ENCODE assay signal across 8 mouse cellular contexts in the genomic region with DNA sequence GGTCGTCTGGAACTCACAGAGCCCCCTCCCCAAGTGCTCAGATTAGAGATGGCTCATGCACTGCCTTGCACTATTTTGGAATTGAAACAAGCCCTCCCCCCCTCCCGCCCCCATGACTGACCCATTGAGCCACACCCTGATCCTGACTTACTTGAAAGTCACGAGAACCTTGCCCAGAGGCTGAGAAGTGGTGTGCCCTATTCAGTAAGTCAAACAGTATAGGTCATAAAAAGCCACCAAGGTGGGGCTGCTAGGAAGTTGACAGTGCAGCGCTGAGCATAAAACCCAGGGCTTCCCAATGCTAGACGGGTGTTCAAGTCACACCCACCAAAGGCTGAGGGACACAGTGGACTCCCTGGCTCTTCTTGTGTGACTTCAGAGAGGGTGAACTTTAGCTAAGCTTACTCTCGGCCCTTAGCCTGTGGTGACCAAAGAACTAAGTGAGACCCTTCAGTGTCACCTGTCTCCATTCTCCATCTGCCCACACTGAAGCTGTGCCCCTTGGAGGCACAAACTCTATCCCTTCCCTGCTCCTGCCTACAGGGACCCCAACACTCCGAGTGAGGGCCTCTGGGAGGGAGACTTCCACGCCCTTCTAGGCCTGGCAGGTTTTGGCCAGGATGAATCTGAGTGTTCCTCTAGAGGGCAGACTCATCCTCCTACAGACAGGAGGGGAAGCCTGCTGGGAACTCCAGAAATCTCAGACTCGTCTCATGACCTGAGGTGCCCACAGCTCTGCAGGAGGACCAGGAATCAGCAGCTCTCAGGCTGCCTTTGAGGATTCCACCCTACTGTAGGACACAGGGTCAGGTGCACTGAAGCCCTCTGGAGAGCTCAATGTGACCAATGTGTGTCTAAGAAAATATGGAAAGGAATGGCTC. TPM values are rescaled to one million over a fixed set of nuclear protein-coding genes. Genes with fewer than 3 reads are reported as not detected.
A peak's percentile ranks its signal among the peaks of the same experiment; 100 is the strongest.
DNase-seq lines count a peak whose midpoint lies in the region; ATAC-seq lines count a peak whose summit lies in the region.

No protein-coding gene starts in this region.

- WGBS in limb, embryonic 13.5 days, result 37% methylated on average over 9 of the region's 9 CpGs
- WGBS in midbrain, embryonic 14.5 days, result 47% methylated on average over 9 of the region's 9 CpGs

- 0 out of 2 replicates have a peak, but pooled peaks have one; percentile 20 for ATAC-seq in limb, embryonic 13.5 days (ENCODE audit: low FRiP score, low read depth)
- ATAC-seq in midbrain, embryonic 14.5 days (ENCODE audit: low FRiP score, low TSS enrichment), result no peak

- 0 out of 2 replicates have a peak overlapping the region, but pooled peaks have one; percentile 6 for H3K27ac ChIP-seq in limb, embryonic 13.5 days
- H3K27ac ChIP-seq in midbrain, embryonic 14.5 days (replicated peaks; ENCODE audit: low read depth, low read length), result no peak overlapping the region; the same call in 1 of the 2 replicates

- H3K4me2 ChIP-seq in limb, embryonic 13.5 days (replicated peaks), result no peak overlapping the region
- no peak overlapping the region for H3K4me2 ChIP-seq in midbrain, embryonic 14.5 days (ENCODE audit: low read length)

- H3K27me3 ChIP-seq in limb, embryonic 13.5 days, result no peaks in the 10 kb centered on the region
- H3K27me3 ChIP-seq in midbrain, embryonic 14.5 days (ENCODE audit: control insufficient read depth, insufficient read depth, low read length), result no peaks in the 10 kb centered on the region

- peak; percentile 56 to 63 for DNase-seq in cerebellum, adult 18-20 months
- no peak for DNase-seq in cerebellum, adult 11-12 months
- peak; percentile 58 to 64 for DNase-seq in B cell, adult 2 months
- DNase-seq in cerebellum, postnatal 10 days, result peak; percentile 56 to 59
- DNase-seq in heart, postnatal 10 days, result peak; percentile 63 to 72
- peak; percentile 51 for DNase-seq in midbrain, embryonic 14.5 days
- DNase-seq in right cerebral cortex, adult 18-20 months, result no peak

- no peaks in the 10 kb centered on the region for H3K9me3 ChIP-seq in limb, embryonic 13.5 days
- H3K9me3 ChIP-seq in midbrain, embryonic 14.5 days (ENCODE audit: control insufficient read depth, low read length), result no peaks in the 10 kb centered on the region

- peak overlapping the region; percentile 25; the same call in 1 of the 2 replicates for H3K9ac ChIP-seq in limb, embryonic 13.5 days
- H3K9ac ChIP-seq in midbrain, embryonic 14.5 days (replicated peaks; ENCODE audit: low read length), result no peak overlapping the region

- peaks cover 15% of the 10 kb centered on the region for H3K4me1 ChIP-seq in limb, embryonic 13.5 days
- peaks cover 7% of the 10 kb centered on the region for H3K4me1 ChIP-seq in midbrain, embryonic 14.5 days (ENCODE audit: control insufficient read depth, insufficient read depth, low read length)

- no peak overlapping the region for H3K4me3 ChIP-seq in limb, embryonic 13.5 days
- no peak overlapping the region for H3K4me3 ChIP-seq in midbrain, embryonic 14.5 days (replicated peaks; ENCODE audit: low read depth, low read length)

- H3K36me3 ChIP-seq in limb, embryonic 13.5 days, result peaks cover 45% of the 10 kb centered on the region
- peaks cover 44% of the 10 kb centered on the region for H3K36me3 ChIP-seq in midbrain, embryonic 14.5 days (ENCODE audit: control insufficient read depth, insufficient read depth, low read length)

- intact Hi-C loops in heart, postnatal 10 days (cut with DNase I), result loop anchor here (2.0 to 5.0 kb wide), 3 partner anchors 37 to 79 kb away; partner anchors contain the start of genes Abca7 and Cnn2

RNA-seq across cellular contexts. Expression of gene Polr2e, which starts 5.8 kb away (rescaled TPM):
- total RNA-seq in heart, postnatal 10 days (2021), result 10 to 100 TPM; 79.0 to 79.1 TPM
- polyA plus RNA-seq in limb, embryonic 13.5 days (2015; fragmentation: Nextera tagmentation; extraction: Ambion mirVana), result 244 and 254 TPM in 2 replicates
- polyA plus RNA-seq in midbrain, embryonic 14.5 days (2014; fragmentation: Nextera tagmentation; extraction: Ambion mirVana), result 157 and 167 TPM in 2 replicates

RNA-seq across cellular contexts. Expression of gene Gpx4, which starts 13.2 kb away (rescaled TPM):
- 100 to 1,000 TPM; 551 to 562 TPM for total RNA-seq in heart, postnatal 10 days (2021)
- polyA plus RNA-seq in limb, embryonic 13.5 days (2015; fragmentation: Nextera tagmentation; extraction: Ambion mirVana), result 462 and 477 TPM in 2 replicates
- 508 and 543 TPM in 2 replicates for polyA plus RNA-seq in midbrain, embryonic 14.5 days (2014; fragmentation: Nextera tagmentation; extraction: Ambion mirVana)

RNA-seq across cellular contexts. Expression of gene Arhgap45, which starts 17.3 kb away (rescaled TPM):
- total RNA-seq in heart, postnatal 10 days (2021), result 1 to 10 TPM; 5.0 to 6.1 TPM
- polyA plus RNA-seq in limb, embryonic 13.5 days (2015; fragmentation: Nextera tagmentation; extraction: Ambion mirVana), result 7.3 and 7.6 TPM in 2 replicates
- 0.39 and 1.4 TPM in 2 replicates for polyA plus RNA-seq in midbrain, embryonic 14.5 days (2014; fragmentation: Nextera tagmentation; extraction: Ambion mirVana)

RNA-seq across cellular contexts. Expression of gene Abca7, which starts 37.5 kb away (rescaled TPM):
- 1 to 10 TPM; 7.8 to 8.2 TPM for total RNA-seq in heart, postnatal 10 days (2021)
- polyA plus RNA-seq in limb, embryonic 13.5 days (2015; fragmentation: Nextera tagmentation; extraction: Ambion mirVana), result 1.8 and 1.9 TPM in 2 replicates
- polyA plus RNA-seq in midbrain, embryonic 14.5 days (2014; fragmentation: Nextera tagmentation; extraction: Ambion mirVana), result 3.7 and 4.1 TPM in 2 replicates

RNA-seq across cellular contexts. Expression of gene Cnn2, which starts 45.4 kb away (rescaled TPM):
- total RNA-seq in heart, postnatal 10 days (2021), result 10 to 100 TPM; 60.3 to 65.6 TPM
- 287 and 299 TPM in 2 replicates for polyA plus RNA-seq in limb, embryonic 13.5 days (2015; fragmentation: Nextera tagmentation; extraction: Ambion mirVana)
- polyA plus RNA-seq in midbrain, embryonic 14.5 days (2014; fragmentation: Nextera tagmentation; extraction: Ambion mirVana), result 10.9 and 35.0 TPM in 2 replicates

Comparison
In these comparisons a context has a peak if more than half of its experiments do, and no peak if none do; other contexts are left out.
1. DNase-seq: peak in cerebellum, adult 18-20 months (2 of 2), B cell, adult 2 months (2 of 2), cerebellum, postnatal 10 days (2 of 2), heart, postnatal 10 days (2 of 2) and midbrain, embryonic 14.5 days (single experiment); none in cerebellum, adult 11-12 months (single experiment) and right cerebral cortex, adult 18-20 months (single experiment).